Mouse (Mus musculus): ENCODE data around the gene Mrgpre. TPM values are rescaled to one million over a fixed set of nuclear protein-coding genes. Genes with fewer than 3 reads are reported as not detected.

Mrgpre gene
- polyA plus RNA-seq, 1 experiment from 2014 or later, result 0.86 TPM

- H3K27me3 ChIP-seq, result peaks cover 19% of the 10 kb centered on the region
- no peak overlapping the region for H3K4me3 ChIP-seq
- ATAC-seq (ENCODE audit: insufficient number of reproducible peaks, insufficient read depth, low FRiP score, low TSS enrichment, low read depth), result no peak
- H3K27ac ChIP-seq, result no peak overlapping the region
- H3K4me1 ChIP-seq, result peaks cover 22% of the 10 kb centered on the region
- 77% methylated on average over 3 of the region's 3 CpGs for WGBS
- H3K4me2 ChIP-seq, result no peak overlapping the region
- H3K36me3 ChIP-seq, result no peaks in the 10 kb centered on the region
- H3K9me3 ChIP-seq, result no peaks in the 10 kb centered on the region
- H3K9ac ChIP-seq, result no peak overlapping the region
These were observed 31.7 kb downstream of the Mrgpre start for GRCm38 (mm10) chr7:143752606-143753005.

- no peaks in the 10 kb centered on the region for H3K9me3 ChIP-seq
- ATAC-seq (ENCODE audit: insufficient number of reproducible peaks, insufficient read depth, low FRiP score, low TSS enrichment, low read depth), result no peak
- no peak overlapping the region for H3K27ac ChIP-seq
- no peak overlapping the region for H3K9ac ChIP-seq
- no peak overlapping the region for H3K4me3 ChIP-seq
- peaks cover 17% of the 10 kb centered on the region for H3K4me1 ChIP-seq
- peaks cover 19% of the 10 kb centered on the region for H3K27me3 ChIP-seq
- WGBS, result 70% methylated on average over 4 of the region's 4 CpGs
- H3K36me3 ChIP-seq, result no peaks in the 10 kb centered on the region
- no peak overlapping the region for H3K4me2 ChIP-seq
These were observed 32.2 kb downstream of the Mrgpre start for GRCm38 (mm10) chr7:143752056-143752455.

- Histone ChIP-seq H3K27ac (no peak overlapping the region), H3K36me3 (no peaks in the 10 kb centered on the region), H3K9ac (no peak overlapping the region), H3K4me1 (peaks cover 11% of the 10 kb centered on the region), H3K4me3 (no peak overlapping the region), H3K9me3 (no peaks in the 10 kb centered on the region), H3K27me3 (peaks cover 18% of the 10 kb centered on the region), H3K4me2 (no peak overlapping the region)
- 57% methylated on average over 1 of the region's 1 CpGs for WGBS
- no peak for ATAC-seq (ENCODE audit: insufficient number of reproducible peaks, insufficient read depth, low FRiP score, low TSS enrichment, low read depth)
These were observed 32.9 kb downstream of the Mrgpre start for GRCm38 (mm10) chr7:143751380-143751779.

GRCm38 (mm10) chr7:143749045-143749444 lies 35.3 kb downstream of the Mrgpre start:
- Histone ChIP-seq H3K36me3 (no peaks in the 10 kb centered on the region), H3K27me3 (peaks cover 3% of the 10 kb centered on the region; the same call in 1 of the 2 replicates), H3K4me2 (no peak overlapping the region), H3K9ac (no peak overlapping the region), H3K27ac (no peak overlapping the region), H3K4me3 (no peak overlapping the region), H3K4me1 (peaks cover 12% of the 10 kb centered on the region), H3K9me3 (no peaks in the 10 kb centered on the region)
- no peak for ATAC-seq (ENCODE audit: insufficient number of reproducible peaks, insufficient read depth, low FRiP score, low TSS enrichment, low read depth)
- 69% methylated on average over 3 of the region's 3 CpGs for WGBS

GRCm38 (mm10) chr7:143748041-143748868 lies 36.0 kb downstream of the Mrgpre start:
- Histone ChIP-seq H3K9ac (peak overlapping the region; percentile 55; the same call in 1 of the 2 replicates), H3K36me3 (no peaks in the 10 kb centered on the region), H3K4me2 (peak overlapping the region; percentile 51), H3K4me3 (0 out of 2 replicates have a peak overlapping the region, but pooled peaks have one; percentile 9), H3K27me3 (peaks cover 3% of the 10 kb centered on the region; the same call in 1 of the 2 replicates), H3K27ac (peak overlapping the region; percentile 41; the same call in 1 of the 2 replicates), H3K4me1 (peaks cover 12% of the 10 kb centered on the region), H3K9me3 (no peaks in the 10 kb centered on the region)
- ATAC-seq (ENCODE audit: insufficient number of reproducible peaks, insufficient read depth, low FRiP score, low TSS enrichment, low read depth), result peak; percentile 68
- 4% methylated on average over 16 of the region's 16 CpGs for WGBS

- Histone ChIP-seq H3K36me3 (no peaks in the 10 kb centered on the region), H3K4me3 (peak overlapping the region; percentile 91), H3K9ac (peak overlapping the region; percentile 97), H3K4me1 (peaks cover 47% of the 10 kb centered on the region), H3K9me3 (no peaks in the 10 kb centered on the region), H3K27ac (peak overlapping the region; percentile 89; the same call in 1 of the 2 replicates), H3K27me3 (no peaks in the 10 kb centered on the region), H3K4me2 (peak overlapping the region; percentile 92)
- no peak for ATAC-seq (ENCODE audit: insufficient number of reproducible peaks, insufficient read depth, low FRiP score, low TSS enrichment, low read depth)
- WGBS, result 21% methylated on average over 2 of the region's 2 CpGs
These were observed 43.6 kb downstream of the Mrgpre start for GRCm38 (mm10) chr7:143740653-143741052.

- H3K27ac ChIP-seq, result peak overlapping the region; percentile 89
- H3K4me2 ChIP-seq, result peak overlapping the region; percentile 92
- peaks cover 46% of the 10 kb centered on the region for H3K4me1 ChIP-seq
- 2% methylated on average over 38 of the region's 38 CpGs for WGBS
- peak overlapping the region; percentile 97 for H3K9ac ChIP-seq
- no peaks in the 10 kb centered on the region for H3K9me3 ChIP-seq
- peaks cover 3% of the 10 kb centered on the region; the same call in 1 of the 2 replicates for H3K36me3 ChIP-seq
- no peaks in the 10 kb centered on the region for H3K27me3 ChIP-seq
- H3K4me3 ChIP-seq, result peak overlapping the region; percentile 91
- peak; percentile 79 for ATAC-seq (ENCODE audit: insufficient number of reproducible peaks, insufficient read depth, low FRiP score, low TSS enrichment, low read depth)
These were observed 44.5 kb downstream of the Mrgpre start for GRCm38 (mm10) chr7:143739511-143740461.

GRCm38 (mm10) chr7:143738601-143739006 lies 45.7 kb downstream of the Mrgpre start:
- H3K9me3 ChIP-seq, result no peaks in the 10 kb centered on the region
- WGBS, result 29% methylated on average over 5 of the region's 5 CpGs
- H3K4me2 ChIP-seq, result peak overlapping the region; percentile 92
- H3K9ac ChIP-seq, result peak overlapping the region; percentile 97
- H3K36me3 ChIP-seq, result peaks cover 9% of the 10 kb centered on the region; the same call in 1 of the 2 replicates
- peaks cover 41% of the 10 kb centered on the region for H3K4me1 ChIP-seq
- H3K27me3 ChIP-seq, result no peaks in the 10 kb centered on the region
- peak overlapping the region; percentile 89 for H3K27ac ChIP-seq
- ATAC-seq (ENCODE audit: insufficient number of reproducible peaks, insufficient read depth, low FRiP score, low TSS enrichment, low read depth), result peak; percentile 44; the same call in 1 of the 2 replicates
- H3K4me3 ChIP-seq, result peak overlapping the region; percentile 91

GRCm38 (mm10) chr7:143738194-143738593 lies 46.1 kb downstream of the Mrgpre start:
- H3K9me3 ChIP-seq, result no peaks in the 10 kb centered on the region
- H3K4me2 ChIP-seq, result peak overlapping the region; percentile 92
- peaks cover 13% of the 10 kb centered on the region for H3K36me3 ChIP-seq
- no peaks in the 10 kb centered on the region for H3K27me3 ChIP-seq
- peak overlapping the region; percentile 97; the same call in 1 of the 2 replicates for H3K9ac ChIP-seq
- peak overlapping the region; percentile 91 for H3K4me3 ChIP-seq
- peak overlapping the region; percentile 89 for H3K27ac ChIP-seq
- peaks cover 41% of the 10 kb centered on the region for H3K4me1 ChIP-seq
- ATAC-seq (ENCODE audit: insufficient number of reproducible peaks, insufficient read depth, low FRiP score, low TSS enrichment, low read depth), result peak; percentile 63; the same call in 1 of the 2 replicates
- WGBS, result 67% methylated on average over 6 of the region's 6 CpGs

- WGBS, result 86% methylated on average over 4 of the region's 4 CpGs
- no peak overlapping the region for H3K27ac ChIP-seq
- peaks cover 23% of the 10 kb centered on the region for H3K4me1 ChIP-seq
- H3K27me3 ChIP-seq, result no peaks in the 10 kb centered on the region
- no peaks in the 10 kb centered on the region for H3K9me3 ChIP-seq
- H3K4me2 ChIP-seq, result no peak overlapping the region
- no peak overlapping the region for H3K4me3 ChIP-seq
- H3K36me3 ChIP-seq, result peaks cover 17% of the 10 kb centered on the region
- no peak for ATAC-seq (ENCODE audit: insufficient number of reproducible peaks, insufficient read depth, low FRiP score, low TSS enrichment, low read depth)
- H3K9ac ChIP-seq, result no peak overlapping the region
These were observed 50.6 kb downstream of the Mrgpre start for GRCm38 (mm10) chr7:143733746-143734145.

- no peaks in the 10 kb centered on the region for H3K9me3 ChIP-seq
- no peak for ATAC-seq (ENCODE audit: insufficient number of reproducible peaks, insufficient read depth, low FRiP score, low TSS enrichment, low read depth)
- no peak overlapping the region for H3K4me3 ChIP-seq
- 83% methylated on average over 10 of the region's 10 CpGs for WGBS
- H3K27me3 ChIP-seq, result no peaks in the 10 kb centered on the region
- H3K4me1 ChIP-seq, result 0 out of 2 replicates have a peak, but pooled peaks cover 5% of the 10 kb centered on the region
- H3K36me3 ChIP-seq, result peaks cover 24% of the 10 kb centered on the region
- no peak overlapping the region for H3K9ac ChIP-seq
- no peak overlapping the region for H3K4me2 ChIP-seq
- H3K27ac ChIP-seq, result no peak overlapping the region
These were observed 54.4 kb downstream of the Mrgpre start for GRCm38 (mm10) chr7:143729886-143730285.

All from embryonic facial prominence, embryonic 13.5 days (tissue).